Mouse (Mus musculus) hindbrain, embryonic 13.5 days (tissue): ENCODE measurements at regions not wholly inside any gene's neighbourhood (a gene's known extent, or its start where the extent isn't known, plus 50 kb on each side); places are given as distances from the start of the nearest gene placed in this dataset.

Experiments
- ATAC-seq: fragments of 200-750 bp; cut with Nextera tagmentation; 2 replicates; pipeline ENCODE4 v1.8.0; 2017; ENCODE audit warnings: moderate TSS enrichment; ENCODE audit not compliant: low FRiP score
- H3K27ac ChIP-seq: fragments of 300-500 bp; sonication (generic); 2 replicates; pipeline ENCODE4 v1.5.1; 2015; ENCODE audit warnings: inconsistent platforms, mild to moderate bottlenecking, moderate library complexity
- H3K27me3 ChIP-seq: fragments of 300-500 bp; sonication (generic); 2 replicates; pipeline ENCODE4 v1.6.1; 2015; ENCODE audit warnings: mild to moderate bottlenecking, inconsistent platforms
- H3K36me3 ChIP-seq: fragments of 300-500 bp; sonication (generic); 2 replicates; pipeline ENCODE4 v1.6.1; 2015; ENCODE audit warnings: mild to moderate bottlenecking, inconsistent platforms
- H3K4me1 ChIP-seq: fragments of 300-500 bp; sonication (generic); replicated peaks from 2 replicates; pipeline ENCODE4 v1.6.1; 2015; ENCODE audit warnings: inconsistent platforms
- H3K4me2 ChIP-seq: fragments of 300-500 bp; sonication (generic); 2 replicates; pipeline ENCODE4 v1.6.1; 2015; ENCODE audit warnings: inconsistent platforms, mild to moderate bottlenecking, moderate library complexity
- H3K4me3 ChIP-seq: fragments of 300-500 bp; sonication (generic); 2 replicates; pipeline ENCODE4 v1.5.1; 2015; ENCODE audit warnings: mild to moderate bottlenecking, inconsistent platforms
- H3K9ac ChIP-seq: fragments of 300-500 bp; sonication (generic); 2 replicates; pipeline ENCODE4 v1.6.1; 2015; ENCODE audit warnings: mild to moderate bottlenecking, inconsistent platforms
- H3K9me3 ChIP-seq: fragments of 300-500 bp; sonication (generic); 2 replicates; pipeline ENCODE4 v1.6.1; 2016; ENCODE audit warnings: inconsistent platforms
- WGBS: fragments of 180-500 bp; shearing (Covaris S2); methylation state at CpG from one replicate; pipeline ENCODE4 v1.1.7; 2015; 5-methylcytosine and 5-hydroxymethylcytosine counted together

- H3K4me2 ChIP-seq: peak overlapping the region; percentile 78
- peaks cover 15% of the 10 kb centered on the region for H3K27me3 ChIP-seq
- H3K4me3 ChIP-seq: peak overlapping the region; percentile 49
- peak overlapping the region; percentile 81 for H3K27ac ChIP-seq
- peak; percentile 70 for ATAC-seq
- no peaks in the 10 kb centered on the region for H3K36me3 ChIP-seq
- peaks cover 40% of the 10 kb centered on the region for H3K4me1 ChIP-seq
- 4% methylated on average over 64 of the region's 64 CpGs for WGBS
- no peaks in the 10 kb centered on the region for H3K9me3 ChIP-seq
- peak overlapping the region; percentile 81 for H3K9ac ChIP-seq
These were observed 61.2 kb downstream of the Pkdcc start for GRCm38 (mm10) chr17:83276000-83276891.

GRCm38 (mm10) chr17:83277117-83277947 is 62.2 kb downstream of the Pkdcc start:
- WGBS: 27% methylated on average over 26 of the region's 26 CpGs
- Histone ChIP-seq H3K27me3 (peaks cover 15% of the 10 kb centered on the region), H3K4me1 (peaks cover 40% of the 10 kb centered on the region), H3K36me3 (no peaks in the 10 kb centered on the region), H3K9ac (peak overlapping the region; percentile 66), H3K4me2 (peak overlapping the region; percentile 78), H3K9me3 (no peaks in the 10 kb centered on the region), H3K27ac (peak overlapping the region; percentile 81), H3K4me3 (peak overlapping the region; percentile 17; the same call in 1 of the 2 replicates)
- peak; percentile 46 for ATAC-seq

DNA sequence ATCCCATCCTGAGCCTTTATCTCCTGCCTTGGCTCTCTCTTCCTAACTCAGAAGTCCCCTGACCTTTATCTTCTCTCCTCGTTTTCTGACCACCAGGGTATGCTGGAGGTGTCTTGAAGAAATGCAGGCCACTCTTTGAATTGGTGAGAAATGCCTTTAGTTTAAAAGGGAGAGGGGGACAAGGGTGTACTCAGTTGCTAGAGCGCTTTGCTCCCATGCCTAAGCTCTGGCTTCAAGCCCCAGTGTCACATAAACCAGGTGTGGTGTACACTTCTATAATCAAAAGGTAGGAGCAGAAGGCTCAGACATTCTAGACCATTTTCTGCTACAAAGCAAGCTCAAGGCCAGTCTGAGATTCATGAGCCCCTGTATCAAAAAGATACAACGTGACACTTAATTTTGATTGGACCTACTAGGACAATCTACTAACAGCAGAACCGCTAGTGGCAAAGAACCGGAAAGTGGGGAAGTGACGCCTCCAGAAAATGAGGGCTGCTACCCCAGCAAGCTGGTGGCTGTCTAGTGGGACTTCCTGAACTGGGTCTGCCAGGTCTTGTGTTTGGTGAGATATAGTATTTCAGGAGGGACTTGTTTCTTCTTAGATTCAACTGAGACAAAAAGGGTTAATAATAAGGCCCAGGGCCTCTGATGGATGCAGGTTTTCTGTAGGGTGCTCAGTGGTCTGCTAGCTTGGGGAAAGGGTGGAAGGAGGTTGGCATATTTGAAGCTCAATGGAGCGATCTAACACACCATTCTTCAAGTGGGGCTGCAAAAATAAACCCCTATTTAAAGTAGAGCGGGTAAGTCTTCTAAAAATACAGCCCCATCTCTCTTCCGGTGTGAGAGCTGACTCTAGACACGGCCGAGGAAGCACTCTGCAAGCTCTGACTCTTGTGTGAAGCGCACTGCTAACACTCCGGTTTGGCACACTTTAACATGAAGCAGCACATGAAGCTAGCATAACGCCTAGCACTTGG is 63.1 kb downstream of the Pkdcc start:
- H3K9me3 ChIP-seq: no peaks in the 10 kb centered on the region
- peaks cover 8% of the 10 kb centered on the region for H3K27me3 ChIP-seq
- peak overlapping the region; percentile 66; the same call in 1 of the 2 replicates for H3K9ac ChIP-seq
- no peak overlapping the region; the same call in 1 of the 2 replicates for H3K4me3 ChIP-seq
- ATAC-seq: no peak
- no peak overlapping the region for H3K4me2 ChIP-seq
- peak overlapping the region; percentile 77 for H3K27ac ChIP-seq
- H3K36me3 ChIP-seq: no peaks in the 10 kb centered on the region
- peaks cover 38% of the 10 kb centered on the region for H3K4me1 ChIP-seq
- WGBS: 84% methylated on average over 14 of the region's 14 CpGs

GRCm38 (mm10) chr17:83283328-83283727 is 67.4 kb upstream of the Eml4 start:
- Histone ChIP-seq H3K9ac (no peak overlapping the region), H3K4me3 (no peak overlapping the region), H3K27ac (no peak overlapping the region), H3K4me2 (no peak overlapping the region), H3K9me3 (no peaks in the 10 kb centered on the region), H3K36me3 (no peaks in the 10 kb centered on the region), H3K27me3 (no peaks in the 10 kb centered on the region), H3K4me1 (peaks cover 17% of the 10 kb centered on the region)
- ATAC-seq: no peak
- 61% methylated on average over 3 of the region's 3 CpGs for WGBS

GRCm38 (mm10) chr17:83287381-83288142 is 63.2 kb upstream of the Eml4 start:
- Histone ChIP-seq H3K27ac (peak overlapping the region; percentile 77), H3K9me3 (no peaks in the 10 kb centered on the region), H3K4me2 (peak overlapping the region; percentile 25; the same call in 1 of the 2 replicates), H3K4me1 (peaks cover 12% of the 10 kb centered on the region), H3K36me3 (no peaks in the 10 kb centered on the region), H3K9ac (peak overlapping the region; percentile 35; the same call in 1 of the 2 replicates), H3K4me3 (no peak overlapping the region), H3K27me3 (no peaks in the 10 kb centered on the region)
- ATAC-seq: peak; percentile 87
- WGBS: 48% methylated on average over 6 of the region's 6 CpGs

DNA sequence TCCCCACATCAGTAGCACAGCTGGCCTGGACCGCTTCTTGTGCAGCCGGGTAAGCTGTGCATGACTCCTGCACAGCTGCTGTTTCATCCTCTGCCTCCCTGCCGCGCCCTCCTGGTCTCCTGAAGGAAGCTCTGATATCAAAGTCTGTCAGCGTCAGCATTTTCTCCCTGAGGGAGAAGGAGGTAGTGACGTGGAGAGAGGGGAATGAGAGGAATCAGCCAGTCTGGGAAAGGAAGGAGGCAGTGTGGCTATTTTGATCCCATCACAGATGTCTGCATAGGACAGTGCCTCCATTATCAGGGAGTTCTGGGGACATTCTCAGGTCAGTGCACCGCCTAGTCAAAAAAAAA is 62.6 kb upstream of the Eml4 start:
- Histone ChIP-seq H3K4me3 (no peak overlapping the region), H3K4me1 (peaks cover 12% of the 10 kb centered on the region), H3K27me3 (no peaks in the 10 kb centered on the region), H3K9me3 (no peaks in the 10 kb centered on the region), H3K27ac (peak overlapping the region; percentile 77), H3K4me2 (peak overlapping the region; percentile 25; the same call in 1 of the 2 replicates), H3K36me3 (no peaks in the 10 kb centered on the region), H3K9ac (peak overlapping the region; percentile 35; the same call in 1 of the 2 replicates)
- WGBS: 22% methylated on average over 7 of the region's 7 CpGs
- ATAC-seq: peak; percentile 82

DNA sequence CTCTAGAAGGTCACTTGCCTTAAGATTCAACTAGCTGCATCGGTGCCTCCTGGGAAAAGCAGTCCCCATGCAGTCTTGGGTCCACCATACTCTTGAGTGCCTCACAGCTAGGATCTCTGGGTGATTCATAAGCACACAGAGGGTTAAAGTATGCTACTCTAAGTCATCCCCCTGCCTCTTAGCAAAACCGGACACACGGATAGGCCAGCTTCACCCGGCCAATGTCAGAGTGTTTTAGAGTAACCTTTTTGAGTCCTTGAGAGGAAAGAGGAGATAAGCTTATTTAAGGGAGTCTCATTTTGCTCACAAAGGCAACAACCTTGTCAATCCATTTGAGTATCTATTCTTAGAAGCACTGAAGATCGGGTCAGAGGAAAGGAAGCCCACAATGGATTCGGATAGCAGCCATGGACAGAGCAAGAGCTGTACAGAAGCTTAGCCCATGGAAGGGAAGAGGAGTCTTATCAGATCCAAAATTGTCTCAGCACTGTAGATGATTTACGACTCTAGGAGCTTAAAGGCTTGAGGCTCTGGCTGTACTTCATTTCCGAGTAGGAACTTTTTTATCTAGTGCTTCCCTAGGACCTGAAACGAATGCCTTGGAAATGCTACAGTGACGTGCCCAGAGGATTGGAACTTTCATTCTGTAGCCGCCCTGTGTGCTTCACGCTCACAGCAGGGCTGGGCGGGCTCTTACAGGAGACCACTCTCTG is 55.0 kb upstream of the Eml4 start:
- ATAC-seq: no peak

GRCm38 (mm10) chr17:83297379-83298121 is 53.2 kb upstream of the Eml4 start:
- 72% methylated on average over 6 of the region's 6 CpGs for WGBS
- no peaks in the 10 kb centered on the region for H3K9me3 ChIP-seq

More for the DNA sequence above, 55.0 kb upstream of the Eml4 start:
- H3K27ac ChIP-seq: no peak overlapping the region
- H3K36me3 ChIP-seq: no peaks in the 10 kb centered on the region
- no peaks in the 10 kb centered on the region for H3K4me1 ChIP-seq
- no peaks in the 10 kb centered on the region for H3K9me3 ChIP-seq
- no peak overlapping the region for H3K9ac ChIP-seq
- 87% methylated on average over 13 of the region's 13 CpGs for WGBS
- no peaks in the 10 kb centered on the region for H3K27me3 ChIP-seq
- no peak overlapping the region for H3K4me2 ChIP-seq
- H3K4me3 ChIP-seq: no peak overlapping the region

More at GRCm38 (mm10) chr17:83297379-83298121, 53.2 kb upstream of the Eml4 start:
- Histone ChIP-seq H3K9ac (no peak overlapping the region), H3K36me3 (no peaks in the 10 kb centered on the region), H3K27ac (no peak overlapping the region), H3K4me2 (no peak overlapping the region), H3K4me1 (no peaks in the 10 kb centered on the region), H3K27me3 (no peaks in the 10 kb centered on the region), H3K4me3 (no peak overlapping the region)
- ATAC-seq: no peak
